ENCODE assay signal across 22 mouse cellular contexts in the genomic region with DNA sequence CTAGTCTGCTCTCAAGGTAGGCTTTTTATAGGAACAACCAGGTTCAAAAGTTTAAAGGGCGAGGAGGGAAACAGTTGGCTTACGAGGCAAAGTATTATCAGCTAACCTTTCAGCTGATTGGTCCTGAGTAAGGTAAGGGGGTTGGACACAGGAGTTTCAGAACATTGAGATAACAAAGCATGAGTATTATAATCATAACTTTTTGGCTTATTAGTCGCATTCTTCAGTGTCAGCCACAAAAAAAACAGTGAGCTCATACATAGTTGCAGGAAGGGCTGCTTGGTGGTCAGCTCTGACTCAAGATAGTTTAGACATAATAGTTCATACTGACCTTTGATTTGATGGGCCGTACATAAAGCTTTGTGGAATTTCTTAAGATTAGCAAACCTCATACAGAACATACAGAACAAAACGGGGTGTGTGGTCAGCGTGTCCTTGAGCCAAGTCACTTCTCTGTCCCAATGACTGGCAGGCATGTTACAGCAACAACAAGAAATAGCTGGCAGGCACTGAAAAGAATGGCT. TPM values are rescaled to one million over a fixed set of nuclear protein-coding genes. Genes with fewer than 3 reads are reported as not detected.
DNase-seq lines count a peak whose midpoint lies in the region; ATAC-seq lines count a peak whose summit lies in the region.
"Had no signal": no experiment of that assay in that cellular context is flagged by ENCODE, and none has a peak within 500 bp of the region (broad histone marks: within the 10 kb centered on the region; RNA-seq: fewer than 3 reads in every experiment).

No protein-coding gene starts in this region.

- peak overlapping the region; percentile 55 for H3K27ac ChIP-seq in heart, embryonic 15.5 days
- H3K27ac ChIP-seq in heart, embryonic 12.5 days (ENCODE audit: poor library complexity, severe bottlenecking) = no peak overlapping the region
- H3K27ac ChIP-seq: forebrain, embryonic 10.5 days; hindbrain, embryonic 10.5 days; neural tube, embryonic 12.5 days had no signal

- H3K36me3 ChIP-seq in heart, embryonic 15.5 days = peaks cover 18% of the 10 kb centered on the region; the same call in 1 of the 2 replicates
- no peaks in the 10 kb centered on the region; the same call in 1 of the 2 replicates for H3K36me3 ChIP-seq in heart, embryonic 12.5 days
- H3K36me3 ChIP-seq: neural tube, embryonic 12.5 days had no signal

- peak; percentile 47; the same call in 1 of the 2 replicates for ATAC-seq in heart, embryonic 15.5 days (replicated peaks; ENCODE audit: insufficient number of reproducible peaks, insufficient read depth, low FRiP score, low read depth)
- no peak for ATAC-seq in heart, embryonic 12.5 days (ENCODE audit: insufficient number of reproducible peaks, low FRiP score)
- ATAC-seq: activated CD4-positive, CD25-positive, alpha-beta regulatory T cell, adult 4 months had no signal

- no peak overlapping the region for H3K9ac ChIP-seq in heart, embryonic 15.5 days
- H3K9ac ChIP-seq in heart, embryonic 12.5 days = no peak overlapping the region
- H3K9ac ChIP-seq: neural tube, embryonic 12.5 days had no signal

- 35% methylated on average over 6 of the region's 6 CpGs for WGBS in heart, embryonic 15.5 days
- 63% methylated on average over 6 of the region's 6 CpGs for WGBS in heart, embryonic 12.5 days

- no peaks in the 10 kb centered on the region for H3K9me3 ChIP-seq in heart, embryonic 15.5 days (replicated peaks)
- no peaks in the 10 kb centered on the region for H3K9me3 ChIP-seq in heart, embryonic 12.5 days (replicated peaks)
- H3K9me3 ChIP-seq: forebrain, embryonic 10.5 days; hindbrain, embryonic 10.5 days; neural tube, embryonic 12.5 days had no signal

- no peaks in the 10 kb centered on the region for H3K27me3 ChIP-seq in heart, embryonic 15.5 days
- no peaks in the 10 kb centered on the region for H3K27me3 ChIP-seq in heart, embryonic 12.5 days (replicated peaks)
- H3K27me3 ChIP-seq: CH12.LX; neural tube, embryonic 12.5 days had no signal

- peaks cover 9% of the 10 kb centered on the region for H3K4me1 ChIP-seq in heart, embryonic 15.5 days (replicated peaks)
- H3K4me1 ChIP-seq in heart, embryonic 12.5 days (replicated peaks) = peaks cover 9% of the 10 kb centered on the region
- H3K4me1 ChIP-seq: hindbrain, embryonic 10.5 days; neural tube, embryonic 12.5 days had no signal

- H3K4me3 ChIP-seq in heart, embryonic 15.5 days = no peak overlapping the region
- H3K4me3 ChIP-seq in heart, embryonic 12.5 days = no peak overlapping the region
- H3K4me3 ChIP-seq: forebrain, embryonic 10.5 days; hindbrain, embryonic 10.5 days; neural tube, embryonic 12.5 days had no signal

- peak; percentile 60 to 82 for DNase-seq in adrenal gland, adult (ENCODE audit: inconsistent age in 2 of 2, low spot score in 1 of 2)
- DNase-seq in adrenal gland, postnatal 25 days = no peak
- peak; percentile 68 for DNase-seq in 3T3-L1 (ENCODE audit: low read depth, low spot score)
- DNase-seq in adrenal gland, postnatal 36 days = peak; percentile 30 to 50
- no peak for DNase-seq in cerebellum, postnatal 14 days
- DNase-seq in thymus, postnatal 4 days = no peak
- DNase-seq: cerebellum, adult 2 months; gastrocnemius, postnatal 14 days; kidney, adult 9 months; lung, adult 2 months; thymus, adult 2 months had no signal

- H3K4me2 ChIP-seq in heart, embryonic 15.5 days = no peak overlapping the region
- no peak overlapping the region for H3K4me2 ChIP-seq in heart, embryonic 12.5 days
- H3K4me2 ChIP-seq: neural tube, embryonic 12.5 days had no signal

RNA-seq across cellular contexts. Expression of a gene that starts 5.4 kb away (rescaled TPM):
- not detected in 2 replicates for total RNA-seq in adrenal gland, postnatal 25 days (2021)
- polyA plus RNA-seq in heart, embryonic 15.5 days (2015; fragmentation: Nextera tagmentation; extraction: Ambion mirVana) = not detected in 2 replicates
- not detected in 2 replicates for polyA plus RNA-seq in heart, embryonic 12.5 days (2016; fragmentation: Nextera tagmentation; extraction: Ambion mirVana)
- total RNA-seq in adrenal gland, postnatal 36 days (2021) = not detected
- total RNA-seq: CH12.LX; gastrocnemius, postnatal 14 days; layer of hippocampus, postnatal 25 days; liver, adult 2 months had no signal
- polyA plus RNA-seq: activated CD4-positive, CD25-positive, alpha-beta regulatory T cell, adult 4 months; cerebellum, adult 2 months; embryonic facial prominence, embryonic 14.5 days; hindbrain, embryonic 10.5 days; large intestine, adult 2 months; liver, adult 2 months; lung, adult 2 months; neural tube, embryonic 12.5 days; thymus, adult 2 months had no signal

RNA-seq across cellular contexts. Expression of a gene that starts 26.1 kb away (rescaled TPM):
- 12.5 and 14.5 TPM in 2 replicates for total RNA-seq in adrenal gland, postnatal 25 days (2021)
- 90.7 and 102 TPM in 2 replicates for polyA plus RNA-seq in heart, embryonic 15.5 days (2015; fragmentation: Nextera tagmentation; extraction: Ambion mirVana)
- polyA plus RNA-seq in heart, embryonic 12.5 days (2016; fragmentation: Nextera tagmentation; extraction: Ambion mirVana) = 111 and 114 TPM in 2 replicates
- 10 to 100 TPM; 10.7 to 12.2 TPM for total RNA-seq in adrenal gland, postnatal 36 days (2021)

Comparison
In these comparisons a context has a peak if more than half of its experiments do, and no peak if none do; other contexts are left out.
1. DNase-seq: peak in adrenal gland, adult (2 of 2), 3T3-L1 (single experiment) and adrenal gland, postnatal 36 days (2 of 2); none in adrenal gland, postnatal 25 days (single experiment), cerebellum, postnatal 14 days (0 of 2) and thymus, postnatal 4 days (single experiment).